Mouse (Mus musculus) E14TG2a.4 (cell line): Measurements from ENCODE around the gene Cxcl13.

Source experiments
- H3K27me3 ChIP-seq: 2 replicates; pipeline ENCODE4 v1.6.1; 2014; ENCODE audit warnings: low read length, control low read depth; ENCODE audit not compliant: insufficient read depth
- H3K36me3 ChIP-seq: 2 replicates; pipeline ENCODE4 v1.6.1; 2014; ENCODE audit warnings: low read length, control low read depth; ENCODE audit not compliant: insufficient read depth
- H3K4me1 ChIP-seq: replicated peaks from 2 replicates; pipeline ENCODE4 v1.6.1; 2014; ENCODE audit warnings: low read depth, low read length, control low read depth
- H3K4me3 ChIP-seq: replicated peaks from 2 replicates; pipeline ENCODE4 v1.5.1; 2014; ENCODE audit warnings: mild to moderate bottlenecking, low read length
- H3K9me3 ChIP-seq: 2 replicates; pipeline ENCODE4 v1.6.1; 2014; ENCODE audit warnings: low read length, control low read depth
- CTCF ChIP-seq: conservative IDR thresholded peaks from 2 replicates; pipeline ENCODE4 v1.5.1; 2014; ENCODE audit warnings: low read length
- NANOG ChIP-seq: IDR thresholded peaks from 2 replicates; pipeline ENCODE4 v1.6.1; 2014; ENCODE audit warnings: borderline replicate concordance, low read length, mixed read lengths
- POU5F1 ChIP-seq: IDR thresholded peaks from 2 replicates; pipeline ENCODE4 v1.6.1; 2014; ENCODE audit warnings: low read length, borderline replicate concordance

Gene Cxcl13

GRCm38 (mm10) chr5:95938044-95938625, 18.6 kb upstream of the Cxcl13 start:
- Histone ChIP-seq H3K4me1 (no peaks in the 10 kb centered on the region), H3K36me3 (no peaks in the 10 kb centered on the region), H3K9me3 (no peaks in the 10 kb centered on the region), H3K4me3 (no peak overlapping the region), H3K27me3 (no peaks in the 10 kb centered on the region)
- TF ChIP-seq CTCF (peak; percentile 28; the same call in 1 of the 2 replicates), NANOG (no peak)

- H3K36me3 ChIP-seq = no peaks in the 10 kb centered on the region
Measured at GRCm38 (mm10) chr5:95940682-95941221, 16.0 kb upstream of the Cxcl13 start.

GRCm38 (mm10) chr5:95941562-95941961, 15.2 kb upstream of the Cxcl13 start:
- Histone ChIP-seq H3K36me3 (no peaks in the 10 kb centered on the region), H3K4me3 (no peak overlapping the region), H3K27me3 (no peaks in the 10 kb centered on the region), H3K9me3 (no peaks in the 10 kb centered on the region), H3K4me1 (no peaks in the 10 kb centered on the region)
- TF ChIP-seq POU5F1 = no peak
- no peak for TF ChIP-seq CTCF
- TF ChIP-seq NANOG = no peak

More at GRCm38 (mm10) chr5:95940682-95941221, 16.0 kb upstream of the Cxcl13 start:
- no peaks in the 10 kb centered on the region for H3K4me1 ChIP-seq
- H3K9me3 ChIP-seq = no peaks in the 10 kb centered on the region
- H3K4me3 ChIP-seq = no peak overlapping the region
- TF ChIP-seq CTCF (no peak), POU5F1 (no peak), NANOG (no peak)
- no peaks in the 10 kb centered on the region for H3K27me3 ChIP-seq

- H3K36me3 ChIP-seq = no peaks in the 10 kb centered on the region
- no peaks in the 10 kb centered on the region for H3K27me3 ChIP-seq
- no peaks in the 10 kb centered on the region for H3K4me1 ChIP-seq
- no peak overlapping the region for H3K4me3 ChIP-seq
- H3K9me3 ChIP-seq = no peaks in the 10 kb centered on the region
- TF ChIP-seq NANOG = no peak
- no peak for TF ChIP-seq CTCF
- TF ChIP-seq POU5F1 = no peak
Measured at GRCm38 (mm10) chr5:95945120-95945519, 11.6 kb upstream of the Cxcl13 start.

- Histone ChIP-seq H3K27me3 (no peaks in the 10 kb centered on the region), H3K4me1 (no peaks in the 10 kb centered on the region), H3K36me3 (no peaks in the 10 kb centered on the region), H3K4me3 (no peak overlapping the region), H3K9me3 (no peaks in the 10 kb centered on the region)
- TF ChIP-seq NANOG = no peak
Measured at GRCm38 (mm10) chr5:95946344-95946743, 10.4 kb upstream of the Cxcl13 start.

GRCm38 (mm10) chr5:95948641-95949040, 8.1 kb upstream of the Cxcl13 start:
- Histone ChIP-seq H3K27me3 (no peaks in the 10 kb centered on the region), H3K9me3 (no peaks in the 10 kb centered on the region), H3K4me1 (no peaks in the 10 kb centered on the region), H3K36me3 (no peaks in the 10 kb centered on the region), H3K4me3 (no peak overlapping the region)
- TF ChIP-seq POU5F1 = no peak
- TF ChIP-seq CTCF = no peak
- no peak for TF ChIP-seq NANOG

GRCm38 (mm10) chr5:95949946-95950701, 6.6 kb upstream of the Cxcl13 start:
- Histone ChIP-seq H3K4me1 (no peaks in the 10 kb centered on the region), H3K36me3 (no peaks in the 10 kb centered on the region), H3K27me3 (no peaks in the 10 kb centered on the region), H3K4me3 (no peak overlapping the region), H3K9me3 (no peaks in the 10 kb centered on the region)
- no peak for TF ChIP-seq NANOG
- TF ChIP-seq CTCF = peak; percentile 76
- no peak for TF ChIP-seq POU5F1

- Histone ChIP-seq H3K9me3 (no peaks in the 10 kb centered on the region), H3K36me3 (no peaks in the 10 kb centered on the region), H3K27me3 (no peaks in the 10 kb centered on the region), H3K4me3 (no peak overlapping the region), H3K4me1 (no peaks in the 10 kb centered on the region)
- TF ChIP-seq CTCF (no peak), POU5F1 (no peak), NANOG (no peak)
Measured at GRCm38 (mm10) chr5:95964940-95965339, 8.2 kb downstream of the Cxcl13 start.
